Mouse (Mus musculus) embryonic fibroblast, embryonic 13.5 days (primary cell): ENCODE results near the gene Ttc28.

ENCODE experiments used
- CTCF ChIP-seq: IDR thresholded peaks from 2 replicates; pipeline ENCODE4 v1.5.1; 2011; ENCODE audit warnings: mild to moderate bottlenecking, control low read depth, low read length, moderate library complexity, borderline replicate concordance; ENCODE audit not compliant: insufficient read depth
- POLR2A ChIP-seq: IDR thresholded peaks from 2 replicates; pipeline ENCODE4 v1.6.1; 2011; ENCODE audit warnings: low read depth, mild to moderate bottlenecking, control low read depth, low read length, moderate library complexity

DNA sequence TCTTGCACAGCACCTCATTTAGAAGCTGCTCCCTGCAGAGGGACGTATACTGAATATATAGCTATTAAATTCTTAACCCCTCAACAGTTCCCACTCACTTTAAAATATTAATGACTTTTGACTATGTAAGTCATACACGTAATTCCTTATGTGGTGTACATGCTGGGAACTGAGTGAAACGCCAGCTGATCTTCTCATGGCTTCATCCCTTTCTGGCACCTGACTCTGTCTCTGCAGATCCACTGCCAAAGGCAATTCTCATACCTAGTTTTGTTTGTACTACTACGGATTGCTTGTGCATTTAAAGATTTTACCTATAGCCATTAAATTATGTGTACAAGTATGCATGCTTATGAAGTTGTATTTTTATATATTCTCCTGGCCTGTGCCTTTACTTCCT, 39.9 kb downstream of the Ttc28 start:
- TF ChIP-seq POLR2A (no peak), CTCF (no peak)
